Mouse (Mus musculus) thymus, adult 2 months (tissue): ENCODE results near the gene 3110082I17Rik.

Source experiments
- CTCF ChIP-seq: fragments of 200-500 bp; IDR thresholded peaks from 2 replicates; pipeline ENCODE4 v1.5.1; 2012; ENCODE audit warnings: mild to moderate bottlenecking, control low read depth, low read length, moderate library complexity, borderline replicate concordance; ENCODE audit not compliant: control insufficient read depth, poor library complexity, insufficient read depth; ENCODE audit errors: extremely low read depth
- POLR2A ChIP-seq: fragments of 200-500 bp; IDR thresholded peaks from 2 replicates; pipeline ENCODE4 v1.6.1; 2012; ENCODE audit warnings: mild to moderate bottlenecking, low read length, control low read depth, moderate library complexity; ENCODE audit not compliant: control insufficient read depth, poor library complexity, insufficient read depth; ENCODE audit errors: extremely low read depth

- TF ChIP-seq POLR2A, result no peak
- TF ChIP-seq CTCF, result no peak
These were observed 61.5 kb downstream of the 3110082I17Rik start for GRCm38 (mm10) chr5:139398786-139399185.
